Mouse (Mus musculus): ENCODE measurements around the gene Rflna.

Gene Rflna

DNA sequence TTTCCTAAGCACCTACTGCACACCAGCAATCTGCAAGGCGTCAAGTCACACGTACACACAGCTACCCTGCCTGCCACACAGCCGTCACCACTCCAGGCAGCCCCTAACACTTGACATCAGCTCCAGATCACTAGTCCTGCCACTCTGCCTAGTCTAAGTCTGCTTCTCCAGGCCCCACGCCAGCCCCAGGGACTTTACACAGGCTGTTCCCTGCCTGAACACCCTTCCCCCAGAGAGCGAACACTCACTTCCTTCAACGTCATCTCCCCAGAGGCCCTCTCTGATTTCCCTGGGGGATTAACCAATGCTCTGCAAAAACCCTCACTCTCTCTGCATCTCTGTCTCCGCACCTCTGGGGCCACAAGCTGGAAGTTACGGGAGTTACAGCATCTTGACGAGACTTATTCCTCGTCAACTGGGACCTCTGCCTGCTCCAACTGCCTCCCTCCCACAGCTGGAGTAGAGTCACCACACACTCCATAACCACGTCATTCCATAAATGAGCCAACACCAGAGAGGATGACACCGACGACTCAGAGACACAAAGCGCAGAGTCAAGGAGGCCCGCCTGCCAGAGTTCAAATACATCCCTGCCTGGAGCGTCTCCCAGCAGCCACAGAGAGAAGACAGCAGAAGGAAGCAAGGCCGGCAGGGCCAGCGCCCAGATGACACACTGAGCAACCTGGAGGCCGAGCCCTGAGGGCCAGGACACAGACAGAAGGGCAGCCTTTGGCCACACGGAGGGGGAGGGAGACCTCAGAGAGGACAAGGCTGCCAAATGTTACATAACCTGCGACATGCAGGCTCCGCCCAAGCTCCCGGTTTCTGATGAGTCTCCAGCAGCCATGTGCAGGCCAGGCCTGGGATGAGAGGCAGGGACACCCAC, 49.8 kb downstream of the Rflna start:
- no peak for DNase-seq (ENCODE audit: low read depth)

DNA sequence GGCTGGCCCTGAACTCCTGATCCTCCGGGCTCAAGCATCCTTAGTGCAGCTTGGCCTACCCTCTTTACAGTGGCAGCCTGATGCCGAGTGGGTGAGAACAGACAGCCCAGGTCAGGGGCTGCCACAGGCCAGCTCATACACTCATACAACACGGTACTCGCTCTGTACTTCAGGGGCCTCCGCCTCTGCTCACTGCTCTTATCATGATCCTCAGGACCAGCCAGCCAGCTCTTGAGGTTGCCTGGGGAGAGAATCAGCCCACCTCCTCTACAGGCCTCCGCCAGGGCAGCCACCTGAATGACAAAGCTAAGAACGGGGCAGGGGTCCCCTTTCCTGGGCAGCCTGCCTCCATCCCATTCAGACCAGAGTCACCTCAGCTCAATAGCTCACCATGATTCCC, 50.6 kb downstream of the Rflna start:
- DNase-seq (ENCODE audit: low read depth), result no peak

DNA sequence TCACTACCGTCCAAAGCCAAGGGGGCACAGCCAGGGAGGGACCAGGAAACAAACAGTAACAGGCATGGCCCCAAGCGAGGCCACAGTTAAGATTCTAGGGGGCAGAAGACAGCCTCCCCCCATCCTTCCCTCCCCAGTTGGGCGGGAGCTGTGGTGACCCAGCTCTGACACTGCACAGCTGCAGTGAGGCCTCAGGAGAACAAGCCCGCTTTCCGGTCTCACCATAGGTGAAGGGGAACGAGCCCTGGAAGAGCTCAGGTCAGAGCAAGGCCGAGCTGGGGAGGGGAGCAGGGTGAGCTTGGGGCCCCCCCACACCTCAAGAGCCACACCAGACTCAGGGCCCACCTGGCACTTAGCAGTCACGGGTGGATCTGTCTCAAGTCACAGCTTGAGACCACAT, 52.9 kb downstream of the Rflna start:
- DNase-seq (ENCODE audit: low read depth), result no peak

DNA sequence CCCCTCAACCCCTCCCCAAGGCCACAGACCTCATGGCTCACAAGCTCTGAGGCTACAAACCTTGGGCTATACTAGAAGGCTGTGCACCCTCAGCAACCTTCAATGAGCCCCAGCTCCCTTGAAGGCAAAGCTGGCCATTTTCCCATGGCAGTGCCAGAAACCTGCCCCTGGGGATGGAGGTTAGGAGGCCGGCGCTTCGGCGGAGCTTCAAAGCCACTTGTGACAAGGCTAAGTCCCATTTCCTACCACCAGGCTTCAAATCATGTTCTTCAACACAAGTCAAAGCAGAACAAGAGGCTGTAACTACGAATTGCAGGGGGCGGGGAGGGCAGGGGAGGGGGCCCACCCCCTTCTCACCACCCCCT, 53.3 kb downstream of the Rflna start:
- DNase-seq (ENCODE audit: low read depth), result no peak

DNA sequence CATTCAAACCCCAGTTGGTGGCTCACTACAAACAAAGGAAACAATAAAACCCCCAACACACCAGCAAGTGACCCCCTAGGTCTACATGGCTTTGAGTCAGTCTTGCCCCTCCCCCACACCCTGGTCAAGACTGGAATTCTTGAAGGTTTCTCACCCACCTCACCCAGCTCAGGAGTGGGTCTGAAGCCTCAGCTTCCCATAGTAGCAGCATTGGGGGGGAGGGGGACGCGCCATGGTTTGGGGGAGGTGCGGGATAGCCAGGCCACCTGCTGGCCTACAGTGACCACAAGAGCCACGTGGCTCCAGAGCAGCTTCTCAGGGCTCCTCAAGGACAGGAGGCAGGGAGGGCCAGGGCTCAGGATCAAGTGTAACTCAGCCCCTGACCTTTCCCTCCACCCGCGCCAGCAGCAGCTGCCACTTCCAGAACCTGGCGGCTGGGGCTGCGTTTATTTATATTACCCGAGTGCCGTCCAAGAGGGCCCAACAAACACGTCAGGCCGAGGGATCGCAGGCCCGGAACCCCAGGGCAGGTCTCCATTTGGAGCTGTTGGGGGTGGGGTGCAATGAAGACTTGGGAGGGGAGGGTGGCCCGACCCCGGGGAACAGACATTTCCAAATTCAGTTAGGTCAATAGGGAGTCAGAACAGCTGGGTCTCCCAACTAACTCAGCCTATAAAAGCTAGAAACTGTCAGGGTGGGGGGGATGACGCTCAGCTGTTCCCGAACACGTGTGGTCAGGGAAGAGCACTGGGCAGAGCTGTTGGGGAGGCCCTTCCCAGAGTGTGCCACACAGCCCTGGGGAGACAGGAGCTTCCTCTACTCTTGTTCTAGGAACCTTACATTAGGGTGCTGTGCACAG, 53.9 kb downstream of the Rflna start:
- no peak for DNase-seq (ENCODE audit: low read depth)

DNA sequence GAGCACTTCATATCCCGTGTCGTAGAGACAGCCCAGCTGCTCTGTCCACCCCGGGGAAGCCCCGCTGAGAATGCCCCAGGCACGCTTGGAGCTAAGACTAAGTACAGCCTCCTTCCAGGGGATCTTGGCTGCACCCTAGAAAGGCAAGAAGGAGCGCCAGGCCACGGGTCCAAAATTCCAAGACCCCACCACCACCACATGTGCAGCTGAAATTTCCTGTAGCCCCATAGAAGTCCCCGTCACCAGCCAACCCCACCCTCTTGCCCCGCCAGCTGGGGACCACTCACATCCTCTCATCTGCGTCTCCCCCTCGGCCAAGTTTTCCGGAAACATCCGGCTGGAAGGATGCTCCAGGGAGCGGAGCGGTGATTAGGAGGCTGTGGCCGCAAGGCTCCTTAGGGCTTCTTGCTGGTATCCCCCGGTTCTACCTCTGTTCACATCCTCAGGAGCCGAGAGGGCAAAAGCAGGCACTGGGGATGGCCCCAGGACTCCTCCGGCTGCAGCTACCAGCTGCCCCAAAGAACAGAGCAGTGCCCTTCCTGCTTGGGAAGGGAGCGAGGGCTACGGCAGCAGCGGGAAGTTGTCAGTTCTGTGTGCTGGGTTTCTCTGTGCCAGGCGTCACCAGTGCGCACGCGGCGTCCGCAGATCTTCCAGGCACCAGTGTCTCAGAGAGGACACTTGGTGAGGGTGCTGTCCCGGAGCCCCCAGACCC, 54.7 kb downstream of the Rflna start:
- no peak for DNase-seq (ENCODE audit: low read depth)

DNA sequence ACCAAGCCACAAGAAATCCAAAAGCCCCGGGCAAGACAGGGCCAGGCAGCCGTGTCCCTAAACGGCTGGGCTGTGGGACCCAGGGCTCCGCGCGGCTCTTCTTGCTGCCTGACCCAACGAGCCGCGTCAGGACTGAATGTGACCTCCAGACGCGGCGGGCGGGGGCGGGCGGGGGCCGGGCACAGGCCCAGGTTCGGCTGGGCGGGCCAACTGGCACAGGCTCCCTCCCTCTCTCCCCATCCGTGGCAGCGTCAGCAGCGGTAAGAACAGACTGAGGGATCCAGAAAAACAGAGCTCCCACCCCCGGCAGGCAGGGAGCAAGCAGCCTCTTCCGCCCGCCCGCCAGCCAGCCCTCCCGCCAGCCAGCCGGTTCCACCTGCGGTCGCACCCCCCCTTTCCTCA, 55.2 kb downstream of the Rflna start:
- DNase-seq (ENCODE audit: low read depth), result no peak
